Mouse (Mus musculus): ENCODE measurements around the gene Olfr917. TPM values are rescaled to one million over a fixed set of nuclear protein-coding genes. Genes with fewer than 3 reads are reported as not detected.

The Olfr917 gene
- not detected in 2 replicates for polyA plus RNA-seq (2012; rRNA removed)

DNA sequence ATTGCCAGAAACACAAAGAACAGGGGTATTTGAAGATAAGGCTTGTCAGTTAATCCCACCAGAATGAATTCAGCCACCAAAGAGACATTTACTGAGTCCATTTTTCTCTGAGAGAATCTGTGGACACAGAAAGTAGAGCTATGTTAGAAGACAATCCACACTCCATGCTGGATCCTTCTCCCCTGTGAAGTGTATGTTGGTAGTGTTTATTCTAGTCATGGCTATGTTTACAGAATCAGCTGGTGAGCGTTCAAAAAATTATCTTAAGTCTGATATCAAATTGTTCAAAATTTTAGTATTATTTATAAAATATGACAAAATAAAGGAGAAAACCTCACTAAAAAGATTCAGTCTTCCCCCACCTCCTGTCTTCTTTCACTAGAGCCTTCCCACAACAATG, at the start of gene Olfr917:
Olfr917 (minus strand) TSS at position 101 of the 400 bp plus-strand sequence.
- no peak for DNase-seq (ENCODE audit: low spot score)

- no peak for DNase-seq (ENCODE audit: low spot score)
Measured at GRCm38 (mm10) chr9:38674501-38674900, 8.9 kb upstream of the Olfr917 start, which contains the start of gene Olfr918. TSS of gene Olfr918 (minus strand) at chr9:38674601.

- DNase-seq (ENCODE audit: low spot score), result no peak
Measured at GRCm38 (mm10) chr9:38672887-38673286, 7.2 kb upstream of the Olfr917 start.

- DNase-seq (ENCODE audit: low spot score), result no peak
Measured at GRCm38 (mm10) chr9:38659775-38660174, 5.9 kb downstream of the Olfr917 start, which contains the start of gene Olfr916. TSS of gene Olfr916 (minus strand) at chr9:38659875.

DNA sequence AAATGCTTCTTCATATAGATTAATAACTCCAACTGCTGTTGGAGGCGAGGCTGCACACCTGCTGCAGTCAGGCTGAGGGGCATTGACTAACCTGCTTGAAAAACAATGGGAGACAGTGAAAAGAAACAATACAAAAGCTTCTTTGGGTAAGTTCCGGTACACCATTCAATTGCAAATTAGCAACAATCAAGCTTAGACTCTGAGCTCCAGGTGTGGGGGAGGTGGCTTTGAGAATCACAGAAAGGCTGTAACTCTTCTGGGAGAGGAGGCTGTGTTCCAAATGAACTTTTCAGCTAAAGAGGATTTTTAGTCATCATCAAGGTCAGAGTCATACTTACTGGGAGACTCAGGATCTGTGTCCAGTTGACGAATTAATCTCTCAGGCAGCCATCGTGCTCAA, 33.2 kb downstream of the Olfr917 start:
- no peak for DNase-seq (ENCODE audit: low spot score)

Other genes starting within 250 kb of the Olfr917 start
- not detected in 2 replicates for gene Olfr901, start 236.4 kb downstream of the Olfr917 start, polyA plus RNA-seq (2012; rRNA removed)
- gene Olfr902, start 218.2 kb downstream of the Olfr917 start, polyA plus RNA-seq (2012; rRNA removed), result not detected in 2 replicates
- not detected in 2 replicates for gene Olfr904, start 202.7 kb downstream of the Olfr917 start, polyA plus RNA-seq (2012; rRNA removed)
- not detected in 2 replicates for gene Olfr905, start 194.7 kb downstream of the Olfr917 start, polyA plus RNA-seq (2012; rRNA removed)
- not detected in 2 replicates for gene Olfr906, start 178.8 kb downstream of the Olfr917 start, polyA plus RNA-seq (2012; rRNA removed)
- not detected in 2 replicates for gene Olfr907, start 170.0 kb downstream of the Olfr917 start, polyA plus RNA-seq (2012; rRNA removed)
- not detected in 2 replicates for gene Olfr911-ps1, start 144.3 kb downstream of the Olfr917 start, polyA plus RNA-seq (2012; rRNA removed)
- not detected in 2 replicates for gene Olfr910, start 128.0 kb downstream of the Olfr917 start, polyA plus RNA-seq (2012; rRNA removed)
- not detected in 2 replicates for gene Olfr912, start 85.7 kb downstream of the Olfr917 start, polyA plus RNA-seq (2012; rRNA removed)
- not detected in 2 replicates for gene Olfr913, start 73.1 kb downstream of the Olfr917 start, polyA plus RNA-seq (2012; rRNA removed)
- gene Olfr914, start 60.7 kb downstream of the Olfr917 start, polyA plus RNA-seq (2012; rRNA removed), result not detected in 2 replicates
- not detected in 2 replicates for gene Olfr916, start 6.0 kb downstream of the Olfr917 start, polyA plus RNA-seq (2012; rRNA removed)
- not detected in 2 replicates for gene Olfr918, start 8.8 kb upstream of the Olfr917 start, polyA plus RNA-seq (2012; rRNA removed)
- gene Olfr919, start 37.8 kb upstream of the Olfr917 start, polyA plus RNA-seq (2012; rRNA removed), result not detected in 2 replicates
- gene Vwa5a, start 52.4 kb upstream of the Olfr917 start, polyA plus RNA-seq (2012; rRNA removed), result 53.4 and 57.0 TPM in 2 replicates
- gene Olfr920, start 86.5 kb upstream of the Olfr917 start, polyA plus RNA-seq (2012; rRNA removed), result 0.87 and 0.90 TPM in 2 replicates
- 0.08 and 0.12 TPM in 2 replicates for gene Olfr921, start 107.2 kb upstream of the Olfr917 start, polyA plus RNA-seq (2012; rRNA removed)
- 0.06 TPM in 1 of 2 replicates, not detected in the other for gene Olfr922, start 148.8 kb upstream of the Olfr917 start, polyA plus RNA-seq (2012; rRNA removed)
- gene Olfr923, start 160.7 kb upstream of the Olfr917 start, polyA plus RNA-seq (2012; rRNA removed), result not detected in 2 replicates
- gene Olfr924, start 178.6 kb upstream of the Olfr917 start, polyA plus RNA-seq (2012; rRNA removed), result not detected in 2 replicates
- not detected in 2 replicates for gene Olfr26, start 189.2 kb upstream of the Olfr917 start, polyA plus RNA-seq (2012; rRNA removed)
- gene Olfr926, start 211.3 kb upstream of the Olfr917 start, polyA plus RNA-seq (2012; rRNA removed), result not detected in 2 replicates